Mouse (Mus musculus) testis, adult 2 months (tissue): Measurements from ENCODE around the gene Hba-x.

Experiments
- CTCF ChIP-seq: fragments of 200-500 bp; IDR thresholded peaks from 2 replicates; pipeline ENCODE4 v1.5.1; 2012; ENCODE audit warnings: low read depth, mild to moderate bottlenecking, inconsistent platforms, low read length, moderate library complexity; ENCODE audit not compliant: control insufficient read depth, insufficient read depth, insufficient replicate concordance
- POLR2A ChIP-seq: fragments of 200-500 bp; IDR thresholded peaks from 2 replicates; pipeline ENCODE4 v1.6.1; 2012; ENCODE audit warnings: low read depth, mild to moderate bottlenecking, inconsistent platforms, low read length, moderate library complexity; ENCODE audit not compliant: control insufficient read depth

- TF ChIP-seq CTCF (no peak), POLR2A (no peak)
Observed at GRCm38 (mm10) chr11:32244617-32245016, 31.6 kb upstream of the Hba-x start.
